Mouse (Mus musculus): ENCODE data around the gene Psd4.

GRCm38 (mm10) chr2:24317919-24318598, 49.3 kb upstream of the Psd4 start:
- no peak for TF ChIP-seq CTCF (IDR thresholded peaks at IDR 0.05)
- TF ChIP-seq POLR2A (IDR thresholded peaks at IDR 0.05; ENCODE audit: insufficient read depth, low read depth, low read length) = no peak
- no peak for TF ChIP-seq EP300 (IDR thresholded peaks at IDR 0.05; ENCODE audit: insufficient read depth, low read depth, low read length)

All from heart, adult 2 months (tissue).